Mouse (Mus musculus): ENCODE measurements around the gene Ccdc141.

GRCm38 (mm10) chr2:77198246-77198645 is 27.8 kb upstream of the Ccdc141 start:
- no peak for TF ChIP-seq CTCF (conservative IDR thresholded peaks at IDR 0.05; ENCODE audit: insufficient read depth, insufficient read length, low read depth, low read length)
- TF ChIP-seq POLR2A (IDR thresholded peaks at IDR 0.05; ENCODE audit: low read depth, low read length) = no peak

All from kidney, adult 2 months (tissue).